ENCODE assay signal across 8 mouse cellular contexts in the genomic region with DNA sequence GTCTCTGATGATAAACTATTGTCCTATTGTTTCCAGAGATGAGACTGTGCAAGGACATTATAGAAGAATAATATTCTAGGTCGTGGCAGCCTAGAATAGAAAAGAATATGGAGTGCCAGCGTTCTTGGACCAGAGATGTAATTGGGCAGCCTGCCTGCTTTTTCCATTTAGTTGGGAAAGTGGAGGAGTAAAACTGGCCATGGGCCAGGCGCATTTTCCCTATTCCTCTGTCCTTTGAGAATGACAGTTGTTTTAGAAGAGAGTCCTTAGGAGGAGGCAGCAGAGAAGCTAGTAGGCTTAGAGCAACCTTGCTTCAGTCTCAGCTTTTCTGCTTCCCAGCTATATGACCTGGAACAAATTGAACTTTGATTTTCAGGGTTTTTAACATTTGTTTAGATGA. TPM values are rescaled to one million over a fixed set of nuclear protein-coding genes. Genes with fewer than 3 reads are reported as not detected.
DNase-seq lines count a peak whose midpoint lies in the region; ATAC-seq lines count a peak whose summit lies in the region.

No protein-coding gene starts in this region.

- no peaks in the 10 kb centered on the region for H3K27me3 ChIP-seq in midbrain, embryonic 14.5 days (ENCODE audit: control insufficient read depth, insufficient read depth, low read length)
- no peaks in the 10 kb centered on the region for H3K27me3 ChIP-seq in midbrain, embryonic 16.5 days (ENCODE audit: control insufficient read depth, insufficient read depth, low read depth, low read length)

- no peak overlapping the region for H3K9ac ChIP-seq in midbrain, embryonic 14.5 days (replicated peaks; ENCODE audit: low read length)
- no peak overlapping the region for H3K9ac ChIP-seq in midbrain, embryonic 16.5 days (ENCODE audit: low read depth, low read length)

- no peaks in the 10 kb centered on the region for H3K36me3 ChIP-seq in midbrain, embryonic 14.5 days (ENCODE audit: control insufficient read depth, insufficient read depth, low read length)
- no peaks in the 10 kb centered on the region for H3K36me3 ChIP-seq in midbrain, embryonic 16.5 days (ENCODE audit: control insufficient read depth, insufficient read depth, low read length)

- 70% methylated on average over 3 of the region's 3 CpGs for WGBS in midbrain, embryonic 14.5 days
- 44% methylated on average over 3 of the region's 3 CpGs for WGBS in midbrain, embryonic 16.5 days

- intact Hi-C loops in gastrocnemius, postnatal 14 days (cut with DNase I; ENCODE audit: low total_unique reads), result no loop called here

- no peak for ATAC-seq in midbrain, embryonic 14.5 days (ENCODE audit: low FRiP score, low TSS enrichment)
- ATAC-seq in midbrain, embryonic 16.5 days, result no peak

- DNase-seq in adrenal gland, adult (ENCODE audit: inconsistent age in 2 of 2, low spot score in 1 of 2), result peak; percentile 67 to 87
- no peak for DNase-seq in adrenal gland, postnatal 4 days (ENCODE audit: low spot score in 2 of 2)
- DNase-seq in midbrain, embryonic 14.5 days, result peak; percentile 36
- peak; percentile 52 for DNase-seq in gastrocnemius, postnatal 14 days
- peak; percentile 63 to 81 for DNase-seq in layer of hippocampus, postnatal 14 days (ENCODE audit: low spot score in 2 of 2)
- peak; percentile 73 for DNase-seq in ovary, postnatal 36 days (ENCODE audit: low spot score)
- DNase-seq in thymus, postnatal 36 days, result no peak

- no peak overlapping the region for H3K27ac ChIP-seq in midbrain, embryonic 14.5 days (replicated peaks; ENCODE audit: low read depth, low read length)
- no peak overlapping the region for H3K27ac ChIP-seq in midbrain, embryonic 16.5 days (ENCODE audit: low read length)

- H3K9me3 ChIP-seq in midbrain, embryonic 14.5 days (ENCODE audit: control insufficient read depth, low read length), result no peaks in the 10 kb centered on the region
- H3K9me3 ChIP-seq in midbrain, embryonic 16.5 days (replicated peaks; ENCODE audit: control insufficient read depth, low read length, poor library complexity, severe bottlenecking), result no peaks in the 10 kb centered on the region

- no peak overlapping the region for H3K4me3 ChIP-seq in midbrain, embryonic 14.5 days (replicated peaks; ENCODE audit: low read depth, low read length)
- no peak overlapping the region for H3K4me3 ChIP-seq in midbrain, embryonic 16.5 days (ENCODE audit: low read depth, low read length)

- peaks cover 14% of the 10 kb centered on the region for H3K4me1 ChIP-seq in midbrain, embryonic 14.5 days (ENCODE audit: control insufficient read depth, insufficient read depth, low read length)
- H3K4me1 ChIP-seq in midbrain, embryonic 16.5 days (ENCODE audit: control insufficient read depth, insufficient read depth, low read length), result peaks cover 3% of the 10 kb centered on the region; the same call in 1 of the 2 replicates

- no peak overlapping the region for H3K4me2 ChIP-seq in midbrain, embryonic 14.5 days (ENCODE audit: low read length)
- no peak overlapping the region for H3K4me2 ChIP-seq in midbrain, embryonic 16.5 days (ENCODE audit: low read length)

RNA-seq across cellular contexts. Expression of a gene that starts 13.6 kb away (rescaled TPM):
- 10 to 100 TPM; 48.4 to 51.0 TPM for total RNA-seq in adrenal gland, postnatal 4 days (2021)
- polyA plus RNA-seq in midbrain, embryonic 14.5 days (2014; fragmentation: Nextera tagmentation; extraction: Ambion mirVana), result 8.8 and 14.3 TPM in 2 replicates
- polyA plus RNA-seq in midbrain, embryonic 16.5 days (2015; fragmentation: Nextera tagmentation; extraction: Ambion mirVana), result 10.4 and 11.0 TPM in 2 replicates
- total RNA-seq in gastrocnemius, postnatal 14 days (2021), result 10 to 100 TPM; 27.8 to 28.7 TPM
- total RNA-seq in layer of hippocampus, postnatal 14 days (2021), result 10 to 100 TPM; 54.3 TPM

RNA-seq across cellular contexts. Expression of a gene that starts 43.4 kb away (rescaled TPM):
- under 1 TPM; 0.20 to 0.28 TPM for total RNA-seq in adrenal gland, postnatal 4 days (2021)
- 8.5 and 8.8 TPM in 2 replicates for polyA plus RNA-seq in midbrain, embryonic 14.5 days (2014; fragmentation: Nextera tagmentation; extraction: Ambion mirVana)
- 3.8 and 3.9 TPM in 2 replicates for polyA plus RNA-seq in midbrain, embryonic 16.5 days (2015; fragmentation: Nextera tagmentation; extraction: Ambion mirVana)
- under 1 TPM in 1 of 2 experiments, not detected in 1; 0.07 TPM for total RNA-seq in gastrocnemius, postnatal 14 days (2021)
- 10 to 100 TPM; 18.5 to 18.7 TPM for total RNA-seq in layer of hippocampus, postnatal 14 days (2021)

Comparison
In these comparisons a context has a peak if more than half of its experiments do, and no peak if none do; other contexts are left out.
1. DNase-seq: peak in adrenal gland, adult (2 of 2), midbrain, embryonic 14.5 days (single experiment), gastrocnemius, postnatal 14 days (single experiment), layer of hippocampus, postnatal 14 days (2 of 2) and ovary, postnatal 36 days (single experiment); none in adrenal gland, postnatal 4 days (0 of 2) and thymus, postnatal 36 days (0 of 2).
2. RNA of a gene that starts 43.4 kb away (total RNA-seq): 18.5 to 18.7 TPM in layer of hippocampus, postnatal 14 days; 0.20 to 0.28 TPM in adrenal gland, postnatal 4 days and 0.07 TPM in gastrocnemius, postnatal 14 days; every median in the first group is over 10 times any median in the second.